Mouse (Mus musculus) neural tube, postnatal 0 days (tissue): ENCODE data around the gene Kcnj4. TPM values are rescaled to one million over a fixed set of nuclear protein-coding genes. Genes with fewer than 3 reads are reported as not detected.

Source experiments
- microRNA-seq: library from miRNA; unstranded; fragments of <30 nt; microRNA quantifications from one replicate; pipeline ENCODE4, GENCODE M21; 2016
- polyA plus RNA-seq: library from polyadenylated mRNA; unstranded; fragments of >200 nt; fragmentation: Nextera tagmentation; extraction: Ambion mirVana; gene quantifications from 2 replicates; pipeline ENCODE4 v1.2.1, GENCODE M21; 2015

Gene Kcnj4
- polyA plus RNA-seq, result 0.06 TPM in 1 of 2 replicates, not detected in the other

DNA sequence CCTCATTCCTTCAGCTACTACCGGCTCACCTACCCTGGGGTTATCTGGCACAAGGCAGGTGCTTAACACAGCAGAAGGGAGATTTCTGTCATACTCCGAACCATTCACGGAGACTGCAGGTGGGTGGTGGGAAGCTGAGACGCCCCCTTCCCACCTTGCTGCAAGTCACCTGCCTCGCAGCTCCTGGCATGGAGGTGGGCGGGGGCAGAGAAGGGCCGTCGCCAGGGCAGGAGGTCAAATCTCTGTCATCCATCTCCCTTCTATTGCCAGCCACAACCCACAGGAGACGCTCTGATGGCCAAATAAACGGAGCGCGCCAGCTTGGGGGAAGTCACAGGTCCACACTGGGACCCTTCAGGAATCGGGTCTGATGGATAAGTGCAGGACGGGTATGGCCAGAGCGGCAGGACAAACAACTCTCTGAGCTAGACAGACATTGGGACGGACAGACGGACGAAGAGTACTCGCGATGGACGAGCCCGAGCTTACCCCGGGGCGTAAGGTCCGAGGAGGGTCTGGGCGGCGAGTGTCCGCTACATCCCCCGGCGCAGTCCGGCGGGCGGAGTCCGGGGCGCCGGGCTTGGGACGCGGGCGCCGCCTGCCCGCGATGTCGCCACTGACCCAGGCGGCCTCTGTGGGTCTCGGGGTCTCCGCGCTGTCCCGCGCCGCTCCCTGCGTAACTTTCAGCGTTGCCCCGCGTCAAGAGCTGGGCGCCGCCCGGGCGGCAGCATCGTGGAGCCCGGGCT, at the start of gene Kcnj4:
Gene Kcnj4 (minus strand): TSS at position 535 of the 746 bp plus-strand sequence.

DNA sequence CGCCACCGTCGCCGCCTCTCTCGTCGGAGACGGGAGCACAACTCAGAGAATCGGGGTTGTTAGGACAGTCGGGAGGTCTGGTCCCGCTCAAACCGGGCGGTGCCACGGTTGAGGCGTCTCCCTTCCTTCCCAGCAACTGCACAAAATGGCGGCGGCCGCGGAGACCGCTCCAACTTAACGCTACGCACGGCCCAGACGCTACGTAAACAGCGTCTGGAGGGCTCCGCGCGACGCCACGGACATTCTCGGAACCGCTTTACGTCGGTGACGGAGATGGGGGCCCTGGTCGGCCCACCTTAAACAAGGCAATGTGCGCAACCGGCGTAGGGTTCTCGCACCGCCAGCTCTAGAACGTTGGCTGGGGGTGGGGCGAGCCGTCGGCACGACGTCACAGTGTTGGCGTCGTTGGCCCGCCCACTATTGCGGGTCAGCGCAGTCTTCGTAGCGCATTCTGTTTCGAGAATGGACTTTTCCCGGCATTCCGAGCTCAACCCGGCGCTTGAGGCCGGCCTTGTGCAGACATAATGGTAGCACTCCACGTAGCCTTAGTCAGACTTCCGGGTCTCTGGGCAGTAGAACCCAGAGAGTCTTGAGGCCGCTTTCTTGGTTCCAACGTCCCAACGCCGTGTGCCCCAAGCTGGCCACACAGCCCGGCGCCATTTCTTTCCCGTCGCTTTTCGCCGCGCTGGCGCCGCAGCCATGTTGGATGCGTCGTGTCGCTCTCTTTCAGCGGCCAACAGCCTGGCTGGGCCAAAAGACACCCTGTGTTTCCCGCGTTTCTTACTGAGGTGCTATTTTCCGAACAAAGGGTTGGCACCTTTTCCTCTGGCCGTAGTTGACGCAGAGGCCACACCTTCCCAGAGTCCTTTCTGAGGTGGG, 41.6 kb upstream of the Kcnj4 start, which contains the start of gene Ddx17:
Gene Ddx17 (minus strand): TSS at position 332 of the 879 bp plus-strand sequence.

DNA sequence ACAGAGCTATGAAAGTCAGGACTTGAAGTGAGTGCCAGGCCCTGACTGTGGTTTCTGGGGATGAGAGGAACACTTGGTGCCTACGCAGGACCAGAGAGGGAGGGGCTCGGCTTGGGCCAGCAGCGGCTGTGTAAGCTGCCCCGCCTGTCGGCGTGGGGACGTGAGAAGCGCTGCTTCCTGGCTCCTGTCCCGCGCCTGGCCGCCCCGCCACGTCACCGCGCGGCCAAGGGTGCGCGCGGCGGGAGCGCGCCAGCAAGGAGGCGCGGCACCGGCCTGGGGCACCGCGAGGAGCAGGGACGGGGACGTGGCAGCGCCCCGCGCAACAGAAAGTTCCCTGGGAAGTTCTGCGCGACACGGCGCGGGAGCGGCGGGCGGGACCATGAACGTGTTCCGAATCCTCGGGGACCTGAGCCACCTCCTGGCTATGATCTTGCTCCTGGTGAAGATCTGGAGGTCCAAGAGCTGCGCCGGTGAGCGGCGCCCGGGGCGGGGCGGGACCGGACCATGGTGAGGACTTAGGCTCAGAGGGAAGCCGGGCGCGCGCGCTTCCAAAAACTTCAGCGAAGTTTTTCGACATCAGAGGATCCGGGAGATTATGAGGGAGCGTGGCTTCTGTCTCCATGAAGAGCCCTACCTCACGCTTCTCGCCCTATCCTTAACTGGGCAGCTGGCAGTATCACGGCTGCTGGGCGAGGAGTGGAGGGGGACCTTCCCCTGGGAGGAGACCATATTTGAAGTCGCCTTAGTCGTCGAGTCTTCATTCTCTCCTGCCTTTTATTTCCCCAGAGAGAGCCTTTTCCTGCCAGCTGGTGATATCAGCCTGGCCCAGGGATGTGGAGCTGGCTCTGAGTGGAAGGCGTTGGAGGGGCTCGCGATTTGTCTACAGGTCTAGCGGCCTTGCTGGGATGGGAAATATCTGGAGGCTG, 11.4 kb upstream of the Kcnj4 start, which contains the start of gene Kdelr3:
Gene Kdelr3 (plus strand): TSS at position 241 of the 926 bp plus-strand sequence.

DNA sequence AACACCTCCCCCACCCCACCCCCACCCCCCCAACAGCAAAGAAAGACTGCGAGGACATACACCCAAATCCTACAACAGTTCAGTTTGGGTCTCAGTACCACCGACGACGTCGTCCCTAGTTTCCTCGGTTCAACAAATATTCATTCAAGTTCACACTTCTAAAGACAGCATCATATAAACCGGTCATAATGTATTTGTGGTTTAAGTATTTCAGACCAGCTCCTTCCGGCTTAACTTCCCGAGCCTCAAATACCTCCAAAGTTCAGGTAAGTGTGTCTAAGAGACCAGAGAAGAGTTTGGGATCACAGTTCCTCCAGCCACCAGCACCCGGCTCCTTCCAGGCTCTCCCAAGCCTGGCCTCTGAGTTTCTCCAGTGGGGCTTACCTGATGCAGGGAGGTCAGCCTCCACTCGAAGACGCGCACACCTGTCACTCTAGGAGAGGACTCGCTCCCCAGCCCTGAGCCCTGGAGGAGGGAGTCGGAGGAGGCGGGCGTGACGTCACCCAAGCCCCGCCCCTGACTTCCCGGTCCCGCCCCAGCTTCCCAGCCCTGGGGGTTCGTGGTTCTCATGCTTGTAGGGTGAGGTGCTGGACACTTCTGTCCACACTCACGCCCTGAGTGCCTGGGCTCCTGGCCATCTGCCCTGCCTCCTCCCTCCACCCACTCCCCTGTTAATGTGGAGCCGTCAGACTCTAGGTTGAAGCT, 49.8 kb downstream of the Kcnj4 start, which contains the start of gene Csnk1e:
Gene Csnk1e (minus strand): TSS at position 461 of the 705 bp plus-strand sequence.

Small RNAs within 50 kb of the gene (microRNA-seq; reads per million reads assigned to microRNA genes)
- not detected for gene Gm44302

Other genes with a start within 250 kb of the Kcnj4 start
- gene Baiap2l2, start 219.7 kb downstream of the Kcnj4 start, polyA plus RNA-seq, result 11.4 TPM in 2 replicates
- 13.6 and 14.8 TPM in 2 replicates for gene Pla2g6, start 176.9 kb downstream of the Kcnj4 start, polyA plus RNA-seq
- gene Maff, start 158.6 kb downstream of the Kcnj4 start, polyA plus RNA-seq, result 0.83 and 1.8 TPM in 2 replicates
- gene Tmem184b, start 101.7 kb downstream of the Kcnj4 start, polyA plus RNA-seq, result 31.7 and 37.2 TPM in 2 replicates
- 143 and 160 TPM in 2 replicates for gene Csnk1e, start 49.7 kb downstream of the Kcnj4 start, polyA plus RNA-seq
- gene Kdelr3, start 11.2 kb upstream of the Kcnj4 start, polyA plus RNA-seq, result 13.5 and 15.0 TPM in 2 replicates
- 34.7 and 43.4 TPM in 2 replicates for gene Ddx17, start 41.5 kb upstream of the Kcnj4 start, polyA plus RNA-seq
- gene Dmc1, start 99.9 kb upstream of the Kcnj4 start, polyA plus RNA-seq, result 1.6 and 1.8 TPM in 2 replicates
- 1.6 and 3.1 TPM in 2 replicates for gene Fam227a, start 153.7 kb upstream of the Kcnj4 start, polyA plus RNA-seq
- 89.4 and 95.8 TPM in 2 replicates for gene Cby1, start 154.0 kb upstream of the Kcnj4 start, polyA plus RNA-seq
- 248 and 250 TPM in 2 replicates for gene Tomm22, start 165.6 kb upstream of the Kcnj4 start, polyA plus RNA-seq
- gene Josd1, start 182.7 kb upstream of the Kcnj4 start, polyA plus RNA-seq, result 19.0 and 19.3 TPM in 2 replicates
- 29.9 and 35.4 TPM in 2 replicates for gene Gtpbp1, start 185.6 kb upstream of the Kcnj4 start, polyA plus RNA-seq
- 2.1 and 2.8 TPM in 2 replicates for gene Sun2, start 237.3 kb upstream of the Kcnj4 start, polyA plus RNA-seq